Mouse (Mus musculus) limb, embryonic 11.5 days (tissue): ENCODE measurements at regions not wholly inside any gene's neighbourhood (a gene's known extent, or its start where the extent isn't known, plus 50 kb on each side); places are given as distances from the start of the nearest gene placed in this dataset.

Experiments used
- ATAC-seq: fragments of 200-750 bp; cut with Nextera tagmentation; 2 replicates; pipeline ENCODE4 v1.8.0; 2017; ENCODE audit warnings: low read depth; ENCODE audit not compliant: insufficient number of reproducible peaks, low FRiP score, low TSS enrichment
- DNase-seq: peaks from one replicate; pipeline ENCODE4 v3.0.0-alpha.2; 2015; ENCODE audit warnings: low spot score
- H3K27ac ChIP-seq: fragments of 300-500 bp; sonication (generic); replicated peaks from 2 replicates; pipeline ENCODE4 v1.5.1; 2014; ENCODE audit warnings: low read depth, mild to moderate bottlenecking, low read length
- H3K27me3 ChIP-seq: fragments of 300-500 bp; sonication (generic); 2 replicates; pipeline ENCODE4 v1.6.1; 2014; ENCODE audit warnings: mild to moderate bottlenecking, low read length, mixed read lengths; ENCODE audit not compliant: control insufficient read depth, insufficient read depth
- H3K36me3 ChIP-seq: fragments of 300-500 bp; sonication (generic); 2 replicates; pipeline ENCODE4 v1.6.1; 2014; ENCODE audit warnings: mild to moderate bottlenecking, low read length, moderate library complexity, mixed read lengths; ENCODE audit not compliant: control insufficient read depth, insufficient read depth
- H3K4me1 ChIP-seq: fragments of 300-500 bp; sonication (generic); 2 replicates; pipeline ENCODE4 v1.6.1; 2014; ENCODE audit warnings: low read length, mixed read lengths; ENCODE audit not compliant: control insufficient read depth, insufficient read depth
- H3K4me2 ChIP-seq: fragments of 300-500 bp; sonication (generic); 2 replicates; pipeline ENCODE4 v1.6.1; 2014; ENCODE audit warnings: low read depth, mild to moderate bottlenecking, moderate library complexity; ENCODE audit not compliant: severe bottlenecking
- H3K4me3 ChIP-seq: fragments of 300-500 bp; sonication (generic); 2 replicates; pipeline ENCODE4 v1.5.1; 2014; ENCODE audit warnings: low read depth, low read length
- H3K9ac ChIP-seq: fragments of 300-500 bp; sonication (generic); 2 replicates; pipeline ENCODE4 v1.6.1; 2014; ENCODE audit warnings: mild to moderate bottlenecking, low read length
- H3K9me3 ChIP-seq: fragments of 300-500 bp; sonication (generic); 2 replicates; pipeline ENCODE4 v1.6.1; 2016; ENCODE audit warnings: low read length; ENCODE audit not compliant: control insufficient read depth
- WGBS: fragments of 180-500 bp; shearing (Covaris S2); extraction: QIAGEN DNeasy Blood & Tissue Kit; methylation state at CpG from one replicate; pipeline ENCODE4 v1.1.7; 2014; 5-methylcytosine and 5-hydroxymethylcytosine counted together

DNA sequence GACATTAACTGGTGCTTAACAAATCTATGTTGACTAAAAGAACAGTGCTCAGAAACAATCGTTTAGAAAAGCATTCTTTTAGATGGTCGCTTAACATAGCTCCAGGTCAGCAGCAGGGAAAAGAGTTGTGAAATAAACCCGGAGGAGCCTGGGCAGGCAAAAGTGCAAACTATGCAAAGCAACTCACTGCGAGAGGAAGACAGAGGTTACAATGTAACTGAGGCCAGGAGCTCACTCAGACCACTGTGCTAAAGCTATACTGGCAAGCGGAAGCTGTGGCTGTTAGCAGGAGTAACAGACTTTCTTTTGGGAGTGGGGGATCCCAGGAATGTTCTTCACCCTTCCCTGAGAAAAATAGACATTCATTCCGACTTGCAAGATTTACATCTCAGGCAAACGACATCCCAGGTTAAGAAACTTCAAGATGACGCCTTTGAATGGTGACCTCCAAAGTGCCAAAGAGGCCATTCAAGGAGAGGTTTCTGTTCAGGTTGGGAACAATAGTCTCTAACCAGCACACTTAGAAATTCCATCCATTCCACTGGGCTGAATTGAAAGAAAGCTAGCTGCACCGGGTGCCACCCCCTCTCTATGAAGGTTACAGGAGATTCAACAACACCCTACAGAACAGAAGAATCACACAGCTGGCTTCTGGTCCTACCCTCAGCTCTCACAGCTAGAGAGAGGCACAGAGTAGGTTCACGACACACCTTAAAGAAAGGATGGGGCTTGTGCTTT, 94.7 kb upstream of the Adgrl2 start:
- H3K9me3 ChIP-seq = no peaks in the 10 kb centered on the region
- no peaks in the 10 kb centered on the region for H3K27me3 ChIP-seq
- 67% methylated on average over 10 of the region's 10 CpGs for WGBS
- no peak overlapping the region for H3K4me3 ChIP-seq
- H3K4me2 ChIP-seq = no peak overlapping the region
- H3K9ac ChIP-seq = no peak overlapping the region
- no peak overlapping the region for H3K27ac ChIP-seq
- ATAC-seq = no peak
- DNase-seq = no peak
- H3K36me3 ChIP-seq = no peaks in the 10 kb centered on the region
- H3K4me1 ChIP-seq = peaks cover 23% of the 10 kb centered on the region

DNA sequence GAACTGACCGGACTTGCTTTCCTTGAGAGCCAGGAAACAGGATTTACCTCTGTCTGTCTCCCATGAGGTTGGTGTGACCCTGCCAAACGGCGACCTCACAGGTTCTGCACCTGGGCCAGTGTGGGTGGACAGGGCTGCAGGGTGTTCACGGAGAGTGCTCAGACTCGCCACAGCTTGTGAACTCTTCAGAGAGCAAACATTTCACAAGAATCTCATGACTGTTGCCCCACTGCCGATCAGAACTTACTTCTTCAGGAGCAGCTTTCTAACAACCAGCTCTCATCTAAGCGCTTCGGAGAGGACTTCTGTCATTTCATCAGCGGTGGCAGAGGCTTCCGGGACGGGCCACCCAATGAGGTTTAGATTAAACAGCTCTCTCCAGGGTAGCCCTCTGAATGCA, 93.0 kb upstream of the Adgrl2 start:
- 43% methylated on average over 11 of the region's 11 CpGs for WGBS
- no peaks in the 10 kb centered on the region for H3K27me3 ChIP-seq
- H3K4me1 ChIP-seq = peaks cover 7% of the 10 kb centered on the region
- H3K4me2 ChIP-seq = no peak overlapping the region
- DNase-seq (no peak), ATAC-seq (no peak)
- H3K36me3 ChIP-seq = no peaks in the 10 kb centered on the region
- no peak overlapping the region for H3K4me3 ChIP-seq
- no peak overlapping the region for H3K27ac ChIP-seq
- H3K9ac ChIP-seq = no peak overlapping the region
- no peaks in the 10 kb centered on the region for H3K9me3 ChIP-seq

DNA sequence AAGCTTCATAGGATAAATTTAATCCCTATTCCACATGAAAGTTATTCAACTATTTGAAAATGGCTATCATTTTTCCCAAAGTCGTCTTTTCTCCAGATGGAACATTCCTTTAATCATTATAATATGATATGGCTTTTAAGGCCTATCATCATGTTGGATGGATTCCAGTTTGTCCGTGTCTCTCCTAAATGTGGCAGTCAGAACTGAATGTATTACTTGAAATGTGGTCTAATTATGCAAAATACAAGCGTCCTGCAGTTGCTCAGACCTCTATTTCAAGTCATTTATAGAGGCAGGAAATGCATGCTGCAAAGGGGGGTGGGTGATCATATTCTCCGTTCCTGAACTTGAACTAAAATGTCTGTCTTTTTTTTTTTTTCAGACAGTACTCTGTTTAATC, 88.5 kb upstream of the Adgrl2 start:
- Histone ChIP-seq H3K4me2 (no peak overlapping the region), H3K27ac (no peak overlapping the region), H3K4me3 (no peak overlapping the region), H3K27me3 (no peaks in the 10 kb centered on the region), H3K36me3 (no peaks in the 10 kb centered on the region), H3K4me1 (peaks cover 3% of the 10 kb centered on the region; the same call in 1 of the 2 replicates), H3K9me3 (no peaks in the 10 kb centered on the region), H3K9ac (no peak overlapping the region)
- DNase-seq (no peak), ATAC-seq (no peak)
- WGBS = 60% methylated on average over 4 of the region's 4 CpGs

DNA sequence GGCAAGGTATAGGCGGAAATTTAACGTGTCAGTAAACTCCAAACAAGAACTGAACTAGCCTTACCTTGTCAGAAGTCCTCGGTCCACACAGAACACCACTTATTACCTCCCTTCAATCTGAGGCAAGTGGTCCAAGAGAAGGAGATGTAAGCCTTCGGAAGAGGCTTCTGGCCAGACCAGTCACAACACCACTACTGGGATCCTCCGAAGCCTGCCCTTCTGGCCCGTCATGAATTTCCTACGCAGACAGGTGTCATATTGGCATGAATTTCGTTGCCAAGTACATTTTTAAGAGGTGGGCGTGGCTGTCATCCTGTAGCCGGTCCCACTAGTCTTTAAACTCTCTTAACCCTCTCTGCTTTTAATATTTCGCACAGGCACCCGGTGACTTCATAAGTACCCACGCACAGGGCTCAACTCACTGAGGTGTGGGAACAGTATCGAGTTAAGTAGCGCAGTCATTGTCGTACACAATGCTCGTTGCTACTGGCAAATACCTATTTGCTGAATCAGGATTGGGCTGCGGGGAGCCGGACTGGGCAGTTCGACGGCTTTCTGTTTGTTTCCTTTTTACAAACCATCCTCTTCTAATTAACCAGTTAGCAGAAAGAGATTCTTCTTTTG, 86.7 kb upstream of the Adgrl2 start:
- Histone ChIP-seq H3K4me2 (no peak overlapping the region), H3K27ac (no peak overlapping the region), H3K9me3 (no peaks in the 10 kb centered on the region), H3K36me3 (no peaks in the 10 kb centered on the region), H3K9ac (no peak overlapping the region), H3K4me1 (peaks cover 3% of the 10 kb centered on the region; the same call in 1 of the 2 replicates), H3K27me3 (no peaks in the 10 kb centered on the region), H3K4me3 (no peak overlapping the region)
- DNase-seq (no peak), ATAC-seq (no peak)
- WGBS = 63% methylated on average over 21 of the region's 21 CpGs

DNA sequence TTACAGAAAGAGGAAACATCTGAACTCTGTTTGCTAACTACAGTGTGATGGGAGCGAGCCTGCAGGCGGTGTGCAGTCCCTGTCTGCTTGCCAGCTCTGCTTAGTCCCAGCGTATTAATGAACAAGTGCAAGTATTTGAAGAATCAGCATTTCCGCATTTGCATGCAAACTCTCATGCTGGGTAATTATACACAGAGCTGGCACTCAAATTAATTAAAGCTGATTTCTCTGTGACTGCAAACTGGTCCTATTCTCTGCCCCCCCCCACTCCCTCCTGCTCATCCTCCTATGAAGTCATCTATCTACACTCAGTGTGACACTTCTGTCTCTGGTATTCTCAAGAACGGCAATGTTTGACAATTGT, 85.1 kb upstream of the Adgrl2 start:
- no peaks in the 10 kb centered on the region for H3K9me3 ChIP-seq
- no peak for ATAC-seq
- no peaks in the 10 kb centered on the region for H3K27me3 ChIP-seq
- 68% methylated on average over 5 of the region's 5 CpGs for WGBS
- no peak overlapping the region for H3K9ac ChIP-seq
- peaks cover 3% of the 10 kb centered on the region; the same call in 1 of the 2 replicates for H3K4me1 ChIP-seq
- no peak overlapping the region for H3K4me3 ChIP-seq
- no peak overlapping the region for H3K4me2 ChIP-seq
- no peaks in the 10 kb centered on the region for H3K36me3 ChIP-seq
- H3K27ac ChIP-seq = no peak overlapping the region
- no peak for DNase-seq

DNA sequence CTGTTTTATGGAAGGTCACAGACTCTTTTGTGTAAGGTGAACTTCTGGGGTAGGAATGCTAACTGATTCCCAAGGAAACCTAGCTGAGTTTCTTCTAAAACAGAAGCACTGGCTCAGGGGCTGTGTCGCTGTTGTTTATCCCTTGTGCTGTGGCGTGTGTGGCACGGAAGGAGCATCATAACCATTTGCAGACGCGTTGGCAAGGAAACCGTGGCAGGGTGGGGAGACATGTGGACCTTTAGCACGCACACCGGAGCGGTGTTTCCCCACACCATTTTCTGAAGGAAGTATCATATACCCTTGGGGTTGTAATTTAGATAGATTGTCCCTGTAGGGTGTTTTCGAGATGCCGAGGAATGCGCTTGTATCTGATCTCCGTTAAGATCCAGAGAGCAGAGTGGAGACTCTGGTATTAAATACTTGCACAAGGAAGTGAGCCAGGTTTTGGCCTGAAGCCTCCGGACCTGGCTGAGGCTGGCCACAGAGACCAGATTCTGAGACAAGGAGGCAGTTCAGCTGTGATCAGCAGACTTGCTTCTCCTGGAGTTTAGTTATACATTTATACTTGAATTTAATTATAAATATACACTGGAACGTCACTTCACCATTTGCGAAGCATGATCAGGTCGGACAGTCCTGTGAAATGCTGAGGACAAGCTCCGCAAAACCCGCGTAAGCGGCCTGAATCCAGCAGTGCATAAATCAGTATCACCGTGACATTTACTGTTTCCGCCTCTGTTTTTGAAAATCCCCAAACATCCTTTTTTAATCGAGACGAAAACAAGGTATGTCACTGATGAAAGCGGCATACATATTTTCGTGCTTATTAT, 84.5 kb upstream of the Adgrl2 start:
- peak; percentile 63 for DNase-seq
- Histone ChIP-seq H3K36me3 (no peaks in the 10 kb centered on the region), H3K27ac (no peak overlapping the region), H3K9ac (no peak overlapping the region), H3K4me1 (peaks cover 3% of the 10 kb centered on the region; the same call in 1 of the 2 replicates), H3K9me3 (no peaks in the 10 kb centered on the region), H3K27me3 (no peaks in the 10 kb centered on the region), H3K4me2 (no peak overlapping the region), H3K4me3 (no peak overlapping the region)
- no peak for ATAC-seq
- WGBS = 44% methylated on average over 27 of the region's 27 CpGs

DNA sequence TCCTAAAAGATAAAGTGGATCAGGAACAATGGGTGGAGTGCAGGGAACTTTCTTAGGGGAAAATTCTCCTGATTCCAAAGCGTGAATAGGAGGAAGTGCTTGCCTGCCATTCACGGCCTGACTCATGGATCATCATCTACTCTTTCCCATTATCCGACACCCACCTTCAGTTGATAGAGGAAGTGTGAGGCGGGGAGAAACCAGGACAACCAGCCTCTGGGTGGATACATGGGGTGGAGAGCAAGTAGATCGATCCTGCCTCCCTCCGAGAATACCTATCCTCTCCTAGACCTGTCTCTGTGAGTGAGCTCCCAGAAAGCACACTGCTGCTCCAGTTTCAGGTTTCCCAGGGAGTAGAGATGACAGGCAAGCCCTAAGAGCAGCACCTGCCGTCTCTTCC, 79.8 kb upstream of the Adgrl2 start:
- 71% methylated on average over 7 of the region's 7 CpGs for WGBS
- Histone ChIP-seq H3K36me3 (no peaks in the 10 kb centered on the region), H3K4me3 (no peak overlapping the region), H3K9ac (no peak overlapping the region), H3K27ac (no peak overlapping the region), H3K9me3 (no peaks in the 10 kb centered on the region), H3K4me2 (no peak overlapping the region), H3K27me3 (no peaks in the 10 kb centered on the region), H3K4me1 (peaks cover 3% of the 10 kb centered on the region; the same call in 1 of the 2 replicates)
- ATAC-seq (no peak), DNase-seq (no peak)

DNA sequence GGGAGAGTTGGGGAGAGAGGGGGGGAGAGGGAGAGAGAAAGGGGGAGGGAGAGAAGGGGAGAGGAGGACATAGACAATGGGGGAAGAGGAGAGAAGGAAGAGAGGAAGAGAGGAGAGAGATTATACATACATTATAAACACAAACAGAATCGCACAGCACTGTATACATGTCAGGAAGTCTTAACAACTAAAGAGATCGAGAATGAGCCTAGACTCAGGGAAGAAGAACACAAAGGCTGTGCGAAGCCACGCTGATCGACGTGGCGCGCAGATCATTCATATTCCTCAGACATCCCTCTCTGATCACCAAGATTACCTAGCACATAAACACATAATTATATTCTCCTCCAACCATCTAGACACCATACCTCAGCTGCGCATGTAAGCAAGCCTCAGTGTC, 79.1 kb upstream of the Adgrl2 start:
- Histone ChIP-seq H3K27ac (no peak overlapping the region), H3K36me3 (no peaks in the 10 kb centered on the region), H3K4me1 (peaks cover under 1% of the 10 kb centered on the region; the same call in 1 of the 2 replicates), H3K9ac (no peak overlapping the region), H3K27me3 (no peaks in the 10 kb centered on the region), H3K9me3 (no peaks in the 10 kb centered on the region), H3K4me2 (no peak overlapping the region), H3K4me3 (no peak overlapping the region)
- DNase-seq = no peak
- no peak for ATAC-seq
- 95% methylated on average over 9 of the region's 9 CpGs for WGBS
